Mouse (Mus musculus) natural killer cell, adult 2 months (primary cell): Measurements from ENCODE around the gene Setd1b.
A peak's percentile ranks its signal among the peaks of the same experiment; 100 is the strongest.

Source experiments
- DNase-seq, 2 experiments: peaks; one replicate each; pipeline ENCODE4 v3.0.0; 2022; ENCODE audit warnings: low spot score in 2 of 2

Setd1b gene

GRCm38 (mm10) chr5:123127031-123127430 is 15.0 kb upstream of the Setd1b start:
- DNase-seq: no peak

- peak; percentile 94 for DNase-seq
Measured at GRCm38 (mm10) chr5:123128426-123129169, 13.4 kb upstream of the Setd1b start.

- no peak for DNase-seq
Measured at GRCm38 (mm10) chr5:123129170-123129757, 12.7 kb upstream of the Setd1b start.

GRCm38 (mm10) chr5:123130030-123130813 is 11.8 kb upstream of the Setd1b start:
- no peak for DNase-seq

GRCm38 (mm10) chr5:123130814-123131148 is 11.2 kb upstream of the Setd1b start:
- DNase-seq: no peak

GRCm38 (mm10) chr5:123132308-123133071 is 9.5 kb upstream of the Setd1b start, which contains the start of gene Rhof:
TSS of gene Rhof (minus strand) at chr5:123132692.
- peak; percentile 90 to 93 for DNase-seq

- peak; percentile 86 to 90 for DNase-seq
Measured at GRCm38 (mm10) chr5:123133083-123133783, 8.8 kb upstream of the Setd1b start.

GRCm38 (mm10) chr5:123133784-123134143 is 8.2 kb upstream of the Setd1b start:
- no peak for DNase-seq

GRCm38 (mm10) chr5:123134186-123134874 is 7.7 kb upstream of the Setd1b start:
- no peak for DNase-seq

- DNase-seq: no peak
Measured at GRCm38 (mm10) chr5:123134875-123135382, 7.1 kb upstream of the Setd1b start.

- no peak for DNase-seq
Measured at GRCm38 (mm10) chr5:123135471-123136360, 6.3 kb upstream of the Setd1b start.

- DNase-seq: no peak
Measured at GRCm38 (mm10) chr5:123136361-123137043, 5.5 kb upstream of the Setd1b start.

GRCm38 (mm10) chr5:123137044-123137909 is 4.7 kb upstream of the Setd1b start:
- peak; percentile 66 to 81 for DNase-seq

- no peak for DNase-seq
Measured at GRCm38 (mm10) chr5:123137910-123138229, 4.1 kb upstream of the Setd1b start.

- peak in 1 of 2 experiments; percentile 38 for DNase-seq
Measured at GRCm38 (mm10) chr5:123138230-123138911, 3.6 kb upstream of the Setd1b start.

- DNase-seq: peak; percentile 71 to 73
Measured at GRCm38 (mm10) chr5:123138953-123139721, 2.9 kb upstream of the Setd1b start.
